Mouse (Mus musculus): Measurements from ENCODE around the gene Tomm70a. TPM values are rescaled to one million over a fixed set of nuclear protein-coding genes. Genes with fewer than 3 reads are reported as not detected.
A peak's percentile ranks its signal among the peaks of the same experiment; 100 is the strongest.

Tomm70a gene
- 20.3 and 20.8 TPM in 2 replicates for polyA plus RNA-seq (2012; ENCODE audit: insufficient read depth, insufficient read length, missing spikeins)

GRCm38 (mm10) chr16:57120913-57121815, at the start of gene Tomm70a:
Gene Tomm70a (plus strand): TSS chr16:57121703.
- H3K27ac ChIP-seq (ENCODE audit: insufficient read depth, low read depth, low read length): peak within 1 kb of the TSS; percentile 82
- peak within 1 kb of the TSS; percentile 86 for H3K4me3 ChIP-seq (ENCODE audit: insufficient read depth, low read length)
- TF ChIP-seq POLR2A (IDR thresholded peaks at IDR 0.05; ENCODE audit: borderline replicate concordance, low read depth, low read length) (no peak), CTCF (IDR thresholded peaks at IDR 0.05; ENCODE audit: low read depth, low read length) (no peak)
- peaks cover 12% of the 10 kb centered on the region for H3K4me1 ChIP-seq (ENCODE audit: control insufficient read depth, insufficient read depth, low read length)

- TF ChIP-seq POLR2A (IDR thresholded peaks at IDR 0.05; ENCODE audit: borderline replicate concordance, low read depth, low read length): no peak
- no peak for TF ChIP-seq CTCF (IDR thresholded peaks at IDR 0.05; ENCODE audit: low read depth, low read length)
- H3K27ac ChIP-seq (ENCODE audit: insufficient read depth, low read depth, low read length): no peak overlapping the region
- no peak overlapping the region for H3K4me3 ChIP-seq (ENCODE audit: insufficient read depth, low read length)
- H3K4me1 ChIP-seq (ENCODE audit: control insufficient read depth, insufficient read depth, low read length): no peaks in the 10 kb centered on the region
Observed at GRCm38 (mm10) chr16:57075986-57076385, 45.5 kb upstream of the Tomm70a start.

- H3K4me3 ChIP-seq (ENCODE audit: insufficient read depth, low read length): no peak overlapping the region
- no peak overlapping the region for H3K27ac ChIP-seq (ENCODE audit: insufficient read depth, low read depth, low read length)
- no peak for TF ChIP-seq CTCF (IDR thresholded peaks at IDR 0.05; ENCODE audit: low read depth, low read length)
- no peak for TF ChIP-seq POLR2A (IDR thresholded peaks at IDR 0.05; ENCODE audit: borderline replicate concordance, low read depth, low read length)
- H3K4me1 ChIP-seq (ENCODE audit: control insufficient read depth, insufficient read depth, low read length): no peaks in the 10 kb centered on the region
Observed at GRCm38 (mm10) chr16:57079577-57079976, 41.9 kb upstream of the Tomm70a start.

- no peak overlapping the region for H3K4me3 ChIP-seq (ENCODE audit: insufficient read depth, low read length)
- H3K4me1 ChIP-seq (ENCODE audit: control insufficient read depth, insufficient read depth, low read length): no peaks in the 10 kb centered on the region
- TF ChIP-seq CTCF (IDR thresholded peaks at IDR 0.05; ENCODE audit: low read depth, low read length): no peak
- no peak for TF ChIP-seq POLR2A (IDR thresholded peaks at IDR 0.05; ENCODE audit: borderline replicate concordance, low read depth, low read length)
- H3K27ac ChIP-seq (ENCODE audit: insufficient read depth, low read depth, low read length): no peak overlapping the region
Observed at GRCm38 (mm10) chr16:57092460-57092859, 29.0 kb upstream of the Tomm70a start.

GRCm38 (mm10) chr16:57092911-57093605, 28.4 kb upstream of the Tomm70a start:
- no peak overlapping the region for H3K4me3 ChIP-seq (ENCODE audit: insufficient read depth, low read length)
- no peak for TF ChIP-seq POLR2A (IDR thresholded peaks at IDR 0.05; ENCODE audit: borderline replicate concordance, low read depth, low read length)
- no peak for TF ChIP-seq CTCF (IDR thresholded peaks at IDR 0.05; ENCODE audit: low read depth, low read length)
- H3K27ac ChIP-seq (ENCODE audit: insufficient read depth, low read depth, low read length): no peak overlapping the region
- no peaks in the 10 kb centered on the region for H3K4me1 ChIP-seq (ENCODE audit: control insufficient read depth, insufficient read depth, low read length)

GRCm38 (mm10) chr16:57098468-57099144, 22.9 kb upstream of the Tomm70a start:
- TF ChIP-seq POLR2A (IDR thresholded peaks at IDR 0.05; ENCODE audit: borderline replicate concordance, low read depth, low read length) (no peak), CTCF (IDR thresholded peaks at IDR 0.05; ENCODE audit: low read depth, low read length) (no peak)
- Histone ChIP-seq H3K4me3 (ENCODE audit: insufficient read depth, low read length) (no peak overlapping the region), H3K27ac (ENCODE audit: insufficient read depth, low read depth, low read length) (no peak overlapping the region), H3K4me1 (ENCODE audit: control insufficient read depth, insufficient read depth, low read length) (no peaks in the 10 kb centered on the region)

- Histone ChIP-seq H3K27ac (ENCODE audit: insufficient read depth, low read depth, low read length) (no peak overlapping the region), H3K4me3 (ENCODE audit: insufficient read depth, low read length) (no peak overlapping the region), H3K4me1 (ENCODE audit: control insufficient read depth, insufficient read depth, low read length) (no peaks in the 10 kb centered on the region)
- no peak for TF ChIP-seq CTCF (IDR thresholded peaks at IDR 0.05; ENCODE audit: low read depth, low read length)
Observed at GRCm38 (mm10) chr16:57099572-57100237, 21.8 kb upstream of the Tomm70a start.

- Histone ChIP-seq H3K4me3 (ENCODE audit: insufficient read depth, low read length) (no peak overlapping the region), H3K27ac (ENCODE audit: insufficient read depth, low read depth, low read length) (no peak overlapping the region), H3K4me1 (ENCODE audit: control insufficient read depth, insufficient read depth, low read length) (no peaks in the 10 kb centered on the region)
- TF ChIP-seq CTCF (IDR thresholded peaks at IDR 0.05; ENCODE audit: low read depth, low read length): no peak
- no peak for TF ChIP-seq POLR2A (IDR thresholded peaks at IDR 0.05; ENCODE audit: borderline replicate concordance, low read depth, low read length)
Observed at GRCm38 (mm10) chr16:57101174-57101573, 20.3 kb upstream of the Tomm70a start.

Data from bone marrow macrophage, adult 2 months (primary cell).